Mouse (Mus musculus): ENCODE measurements at regions not wholly inside any gene's neighbourhood (a gene's known extent, or its start where the extent isn't known, plus 50 kb on each side); places are given as distances from the start of the nearest gene placed in this dataset.
A peak's percentile ranks its signal among the peaks of the same experiment; 100 is the strongest.
"Not testable (repeated sequence)": the region's sequence is repeated elsewhere in the genome, so short reads cannot be mapped to it uniquely, and the experiment has no call there.

GRCm38 (mm10) chrX:79760887-79761286 lies 89.7 kb upstream of the Mageb16 start:
- Histone ChIP-seq H3K4me2 (replicated peaks; ENCODE audit: low read depth, low read length) (no peak overlapping the region), H3K36me3 (ENCODE audit: insufficient read depth, low read length) (no peaks in the 10 kb centered on the region), H3K27me3 (replicated peaks; ENCODE audit: insufficient read depth, low read length) (no peaks in the 10 kb centered on the region), H3K9me3 (ENCODE audit: low read length) (no peaks in the 10 kb centered on the region), H3K4me3 (ENCODE audit: low read depth, low read length) (no peak overlapping the region), H3K4me1 (ENCODE audit: insufficient read depth, low read depth, low read length) (no peaks in the 10 kb centered on the region), H3K9ac (replicated peaks; ENCODE audit: low read depth) (no peak overlapping the region), H3K27ac (ENCODE audit: low read length) (no peak overlapping the region)
- no peak for ATAC-seq
- no peak for DNase-seq (ENCODE audit: low spot score)
- TF ChIP-seq EP300 (IDR thresholded peaks at IDR 0.05): no peak
- TF ChIP-seq CTCF (IDR thresholded peaks at IDR 0.05): peak; percentile 33

- not testable (repeated sequence) for H3K36me3 ChIP-seq (ENCODE audit: insufficient read depth, low read length); H3K4me2 ChIP-seq (replicated peaks; ENCODE audit: low read depth, low read length); H3K4me3 ChIP-seq (ENCODE audit: low read depth, low read length); H3K9ac ChIP-seq (replicated peaks; ENCODE audit: low read depth); H3K27ac ChIP-seq (ENCODE audit: low read length); H3K9me3 ChIP-seq (ENCODE audit: low read length); DNase-seq (ENCODE audit: low spot score); H3K27me3 ChIP-seq (replicated peaks; ENCODE audit: insufficient read depth, low read length); ATAC-seq; H3K4me1 ChIP-seq (ENCODE audit: insufficient read depth, low read depth, low read length)
- WGBS: 78% methylated on average over 16 of the region's 16 CpGs
These were observed 87.4 kb upstream of the Mageb16 start for GRCm38 (mm10) chrX:79758596-79758995.

Measured in lung, postnatal 0 days (tissue).